Mouse (Mus musculus) brain, adult 2 months (tissue): ENCODE results near the gene Abcb8.

Source experiments
- DNase-seq: peaks from one replicate; pipeline ENCODE4 v3.0.0; 2011; ENCODE audit warnings: low read depth, low spot score

Abcb8 gene

DNA sequence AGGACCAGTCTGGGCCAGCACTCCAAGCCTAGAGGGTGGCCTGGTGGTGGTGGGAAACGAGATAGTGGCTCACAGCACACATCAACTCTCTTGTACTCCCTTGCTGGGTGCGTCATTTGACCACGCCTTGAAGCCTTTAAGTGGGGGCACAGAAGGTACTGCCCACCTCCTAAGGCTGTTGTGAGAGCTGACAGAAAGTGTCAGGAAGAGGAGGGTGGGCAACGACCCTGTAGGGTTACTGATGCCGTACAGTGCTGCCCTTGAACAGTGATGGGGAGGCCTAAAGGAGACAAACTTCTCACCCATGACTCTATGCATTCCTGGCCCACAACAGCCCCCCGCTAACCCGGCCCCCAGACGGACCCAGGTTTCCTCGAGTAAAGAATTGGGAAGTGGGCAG lies 27.0 kb upstream of the Abcb8 start:
- no peak for DNase-seq

- no peak for DNase-seq
Measured at GRCm38 (mm10) chr5:24369767-24370166, 23.7 kb upstream of the Abcb8 start.

DNA sequence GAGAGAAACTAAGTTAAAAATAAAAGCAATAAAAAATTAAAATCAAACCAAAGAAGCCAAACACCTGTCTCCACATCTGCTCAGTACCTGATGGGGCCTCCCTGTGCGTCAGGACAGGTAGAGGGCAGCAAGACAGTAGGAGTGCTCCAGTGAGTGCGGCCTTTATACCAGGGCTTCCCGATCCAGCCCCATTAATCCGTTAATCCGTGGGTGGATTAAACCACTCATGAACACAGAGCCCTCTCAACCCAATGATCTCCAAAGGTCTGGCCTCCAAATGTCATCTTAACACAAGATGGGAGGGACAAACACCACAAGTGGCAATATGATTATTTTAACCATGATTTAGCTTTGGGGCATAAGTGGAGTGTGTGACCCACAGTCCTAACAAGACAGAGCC lies 19.7 kb upstream of the Abcb8 start:
- DNase-seq, result no peak

- peak; percentile 63 for DNase-seq
Measured at GRCm38 (mm10) chr5:24374216-24374615, 19.2 kb upstream of the Abcb8 start.

DNA sequence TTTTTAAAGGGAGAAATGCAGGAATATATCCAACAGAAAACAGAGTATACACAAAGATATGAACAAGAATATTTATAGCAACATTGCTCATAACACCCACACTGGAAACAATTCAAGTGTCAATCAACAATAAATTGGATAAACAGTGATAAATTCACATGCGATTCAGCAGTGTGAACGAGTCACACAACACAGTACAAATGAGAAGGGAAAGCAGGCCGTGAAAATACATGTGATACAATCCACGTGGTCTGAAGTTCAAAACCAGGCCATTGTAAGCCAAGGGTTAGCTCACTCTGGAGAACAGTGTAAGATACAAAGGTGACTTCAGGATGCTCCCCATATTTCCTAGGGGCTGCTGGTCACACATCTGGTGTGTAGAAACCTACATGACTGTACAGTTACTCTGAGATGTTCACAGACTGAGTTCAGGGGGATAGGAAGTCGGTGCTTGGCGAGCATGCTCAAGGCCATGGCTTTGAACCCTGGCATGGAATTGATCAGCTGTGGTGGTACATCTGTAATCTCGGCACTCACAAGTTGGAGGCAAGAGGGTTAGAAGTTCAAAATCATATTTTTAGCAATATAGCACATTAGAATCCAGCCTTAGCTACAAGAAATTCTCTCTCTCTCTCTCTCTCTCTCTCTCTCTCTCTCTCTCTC lies 18.7 kb upstream of the Abcb8 start:
- peak; percentile 24 for DNase-seq

- DNase-seq, result no peak
Measured at GRCm38 (mm10) chr5:24378700-24379099, 14.8 kb upstream of the Abcb8 start.

- DNase-seq, result peak; percentile 59
Measured at GRCm38 (mm10) chr5:24379501-24379900, 14.0 kb upstream of the Abcb8 start.

GRCm38 (mm10) chr5:24380499-24380898 lies 13.0 kb upstream of the Abcb8 start:
- DNase-seq, result no peak

GRCm38 (mm10) chr5:24381486-24381885 lies 12.0 kb upstream of the Abcb8 start:
- DNase-seq, result no peak

GRCm38 (mm10) chr5:24381988-24382387 lies 11.5 kb upstream of the Abcb8 start:
- DNase-seq, result no peak

GRCm38 (mm10) chr5:24383026-24383859 lies 10.2 kb upstream of the Abcb8 start:
- DNase-seq, result peak; percentile 99

DNA sequence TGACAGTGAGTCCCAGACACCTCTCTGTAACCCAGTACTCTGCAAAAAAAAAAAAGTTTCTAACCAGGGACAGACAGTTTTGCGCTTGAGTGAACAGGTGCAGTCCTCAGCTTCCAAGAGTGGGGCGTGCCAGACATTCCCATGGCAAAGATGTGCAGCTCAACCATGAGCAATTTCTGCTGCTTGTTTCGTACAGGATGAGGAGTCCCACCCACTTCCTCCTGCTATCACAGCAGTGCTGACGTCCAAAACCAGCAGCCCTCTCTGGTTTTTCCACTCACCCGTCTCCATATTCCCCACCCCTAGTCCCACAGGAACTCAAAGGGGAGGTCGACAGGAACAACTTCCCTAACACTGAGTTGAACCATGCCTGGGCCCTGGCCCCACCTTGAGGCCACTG lies 9.1 kb upstream of the Abcb8 start:
- peak; percentile 82 for DNase-seq

- no peak for DNase-seq
Measured at GRCm38 (mm10) chr5:24385374-24385773, 8.1 kb upstream of the Abcb8 start.

DNA sequence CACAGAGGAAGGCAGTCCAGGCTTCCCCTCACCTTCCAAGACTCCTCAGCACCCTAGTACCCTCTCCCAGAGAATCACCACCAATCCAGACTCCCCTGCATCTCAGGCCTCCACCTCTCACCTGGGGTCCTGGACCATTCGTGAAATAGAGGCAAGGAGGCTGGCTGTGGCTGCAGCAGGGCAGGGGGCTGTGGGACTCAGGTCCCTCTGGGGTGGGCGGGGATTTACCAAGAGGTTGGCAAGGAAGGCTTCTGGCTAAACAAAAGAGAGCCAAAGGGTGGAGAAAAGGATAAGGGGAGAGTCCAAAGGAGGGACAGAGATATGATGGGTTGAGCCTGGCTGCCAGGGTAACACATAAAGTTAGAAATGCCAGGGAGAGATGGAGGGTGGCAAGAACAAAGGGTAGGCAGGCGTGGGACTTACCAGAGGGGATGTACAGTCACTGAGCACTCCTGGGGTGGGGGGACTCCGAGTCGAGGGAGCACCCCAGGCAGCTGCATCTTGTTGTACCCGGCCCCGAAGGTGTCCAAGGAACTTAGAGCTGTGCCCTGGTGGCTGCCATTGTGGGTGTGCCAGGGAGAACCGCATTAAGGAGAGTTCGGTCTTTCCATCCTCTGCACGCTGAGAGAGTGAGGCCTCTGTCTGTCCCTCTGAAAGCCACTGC lies 7.4 kb upstream of the Abcb8 start:
- no peak for DNase-seq

GRCm38 (mm10) chr5:24387264-24388241 lies 5.9 kb upstream of the Abcb8 start:
- peak; percentile 92 for DNase-seq

DNA sequence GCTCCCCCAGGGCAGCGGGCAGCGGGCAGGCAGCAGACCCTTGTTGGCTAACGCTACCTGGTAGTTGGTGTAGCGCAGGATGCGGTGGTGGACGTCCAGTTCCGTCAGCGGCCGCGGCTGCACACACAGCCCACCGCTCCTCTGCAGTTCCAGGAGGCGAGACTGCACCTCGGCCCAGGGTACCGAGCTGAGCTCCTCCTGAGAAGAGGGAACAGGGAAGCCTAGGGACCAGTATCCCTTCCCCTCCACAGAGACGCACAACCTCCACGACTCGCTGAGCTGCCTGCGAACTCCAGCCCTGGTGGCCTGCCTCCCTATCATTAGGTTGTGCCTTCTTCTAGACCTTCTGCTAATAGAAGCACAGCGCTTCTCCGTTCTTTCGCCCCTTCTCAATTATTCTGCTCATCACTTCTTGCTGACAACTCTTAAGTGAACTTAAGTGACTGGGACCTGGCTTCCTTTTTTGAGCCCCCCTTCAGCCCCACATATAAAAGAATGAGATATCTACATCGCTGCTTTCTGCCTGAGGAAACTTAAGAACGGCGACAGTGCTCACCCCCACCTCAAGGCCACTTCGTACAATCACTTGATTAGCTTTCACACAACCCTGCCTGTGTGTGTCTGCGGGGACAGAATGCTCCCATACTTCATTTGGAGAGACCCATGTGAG lies 5.1 kb upstream of the Abcb8 start:
- no peak for DNase-seq

- peak; percentile 39 for DNase-seq
Measured at GRCm38 (mm10) chr5:24389011-24389657, 4.3 kb upstream of the Abcb8 start.

DNA sequence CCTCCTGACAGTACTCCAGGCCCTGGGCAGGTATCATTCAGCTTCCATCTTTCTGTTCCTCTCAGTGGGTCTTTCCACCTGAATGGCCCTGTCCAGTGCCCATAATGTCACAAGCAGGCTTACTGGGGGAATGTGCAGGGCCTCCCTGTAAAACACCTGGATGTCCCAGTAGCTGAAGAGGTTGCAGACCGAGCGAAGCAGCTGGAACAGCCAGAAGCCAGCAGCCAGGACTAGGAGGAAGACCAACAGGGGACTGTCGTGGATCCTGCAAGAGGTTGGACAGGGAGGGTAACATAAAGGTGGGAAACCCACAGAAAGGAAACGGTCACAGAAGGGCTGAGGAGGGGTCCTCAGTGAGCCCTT lies 3.8 kb upstream of the Abcb8 start:
- no peak for DNase-seq

GRCm38 (mm10) chr5:24391864-24392263 lies 1.6 kb upstream of the Abcb8 start, which contains the start of gene Atg9b:
Atg9b (minus strand) TSS chr5:24392143.
- no peak for DNase-seq

DNA sequence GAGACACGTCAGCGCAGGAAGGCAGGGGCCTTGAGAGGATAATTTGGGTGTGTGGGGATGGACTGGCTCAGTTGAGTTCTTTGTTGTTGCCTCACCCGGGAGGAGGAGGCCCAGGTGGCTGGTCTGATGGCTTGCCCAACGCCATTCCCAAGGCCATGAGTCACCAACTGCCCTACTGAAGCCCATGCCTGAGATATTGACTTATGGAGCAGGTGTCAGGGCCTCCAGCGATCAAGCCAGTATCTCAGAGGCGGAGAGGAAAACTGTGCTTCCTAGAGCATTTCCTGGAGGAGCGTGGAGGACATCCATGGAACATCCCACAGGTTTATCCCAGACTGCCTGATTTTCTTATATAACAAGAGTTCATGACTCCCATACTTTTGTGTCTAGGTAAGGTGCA lies 739 bp upstream of the Abcb8 start:
- no peak for DNase-seq
